Mouse (Mus musculus) limb, embryonic 11.5 days (tissue): ENCODE data around the gene Npsr1. TPM values are rescaled to one million over a fixed set of nuclear protein-coding genes. Genes with fewer than 3 reads are reported as not detected.

Experiments
- ATAC-seq: fragments of 200-750 bp; cut with Nextera tagmentation; 2 replicates; pipeline ENCODE4 v1.8.0; 2017; ENCODE audit warnings: low read depth; ENCODE audit not compliant: insufficient number of reproducible peaks, low FRiP score, low TSS enrichment
- DNase-seq: peaks from one replicate; pipeline ENCODE4 v3.0.0-alpha.2; 2015; ENCODE audit warnings: low spot score
- H3K27ac ChIP-seq: fragments of 300-500 bp; sonication (generic); replicated peaks from 2 replicates; pipeline ENCODE4 v1.5.1; 2014; ENCODE audit warnings: low read depth, mild to moderate bottlenecking, low read length
- H3K27me3 ChIP-seq: fragments of 300-500 bp; sonication (generic); 2 replicates; pipeline ENCODE4 v1.6.1; 2014; ENCODE audit warnings: mild to moderate bottlenecking, low read length, mixed read lengths; ENCODE audit not compliant: control insufficient read depth, insufficient read depth
- H3K36me3 ChIP-seq: fragments of 300-500 bp; sonication (generic); 2 replicates; pipeline ENCODE4 v1.6.1; 2014; ENCODE audit warnings: mild to moderate bottlenecking, low read length, moderate library complexity, mixed read lengths; ENCODE audit not compliant: control insufficient read depth, insufficient read depth
- H3K4me1 ChIP-seq: fragments of 300-500 bp; sonication (generic); 2 replicates; pipeline ENCODE4 v1.6.1; 2014; ENCODE audit warnings: low read length, mixed read lengths; ENCODE audit not compliant: control insufficient read depth, insufficient read depth
- H3K4me2 ChIP-seq: fragments of 300-500 bp; sonication (generic); 2 replicates; pipeline ENCODE4 v1.6.1; 2014; ENCODE audit warnings: low read depth, mild to moderate bottlenecking, moderate library complexity; ENCODE audit not compliant: severe bottlenecking
- H3K4me3 ChIP-seq: fragments of 300-500 bp; sonication (generic); 2 replicates; pipeline ENCODE4 v1.5.1; 2014; ENCODE audit warnings: low read depth, low read length
- H3K9ac ChIP-seq: fragments of 300-500 bp; sonication (generic); 2 replicates; pipeline ENCODE4 v1.6.1; 2014; ENCODE audit warnings: mild to moderate bottlenecking, low read length
- H3K9me3 ChIP-seq: fragments of 300-500 bp; sonication (generic); 2 replicates; pipeline ENCODE4 v1.6.1; 2016; ENCODE audit warnings: low read length; ENCODE audit not compliant: control insufficient read depth
- WGBS: fragments of 180-500 bp; shearing (Covaris S2); extraction: QIAGEN DNeasy Blood & Tissue Kit; methylation state at CpG from one replicate; pipeline ENCODE4 v1.1.7; 2014; 5-methylcytosine and 5-hydroxymethylcytosine counted together
- polyA plus RNA-seq: library from polyadenylated mRNA; unstranded; fragments of >200 nt; fragmentation: Nextera tagmentation; extraction: Ambion mirVana; gene quantifications from 2 replicates; pipeline ENCODE4 v1.2.1, GENCODE M21; 2014

Npsr1 gene
- polyA plus RNA-seq, 1 experiment from 2014 or later: not detected

DNA sequence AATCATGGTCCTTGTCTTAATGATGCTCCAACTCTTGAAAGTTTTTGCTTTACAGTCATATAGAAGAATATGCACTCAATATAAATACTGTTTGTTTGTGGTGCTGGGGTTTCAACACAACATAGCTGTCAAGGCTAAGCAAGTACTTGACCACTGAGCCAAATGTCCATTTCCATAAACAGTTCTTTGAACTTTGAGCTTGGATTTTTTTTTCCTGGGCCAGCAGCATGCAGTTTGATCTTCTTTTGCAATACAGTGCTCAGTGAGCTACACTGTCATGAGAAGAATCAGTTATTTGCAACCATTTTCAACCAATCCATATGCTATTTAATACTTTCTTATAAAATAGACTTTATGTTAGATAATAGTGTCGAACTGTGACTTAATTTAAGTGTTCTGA is 35.3 kb downstream of the Npsr1 start:
- H3K27me3 ChIP-seq: no peaks in the 10 kb centered on the region
- no peaks in the 10 kb centered on the region for H3K9me3 ChIP-seq
- H3K4me3 ChIP-seq: no peak overlapping the region
- no peaks in the 10 kb centered on the region for H3K4me1 ChIP-seq
- ATAC-seq (no peak), DNase-seq (no peak)
- 80% methylated on average over 1 of the region's 1 CpGs for WGBS
- no peak overlapping the region for H3K9ac ChIP-seq
- H3K27ac ChIP-seq: no peak overlapping the region
- no peaks in the 10 kb centered on the region for H3K36me3 ChIP-seq
- no peak overlapping the region for H3K4me2 ChIP-seq

DNA sequence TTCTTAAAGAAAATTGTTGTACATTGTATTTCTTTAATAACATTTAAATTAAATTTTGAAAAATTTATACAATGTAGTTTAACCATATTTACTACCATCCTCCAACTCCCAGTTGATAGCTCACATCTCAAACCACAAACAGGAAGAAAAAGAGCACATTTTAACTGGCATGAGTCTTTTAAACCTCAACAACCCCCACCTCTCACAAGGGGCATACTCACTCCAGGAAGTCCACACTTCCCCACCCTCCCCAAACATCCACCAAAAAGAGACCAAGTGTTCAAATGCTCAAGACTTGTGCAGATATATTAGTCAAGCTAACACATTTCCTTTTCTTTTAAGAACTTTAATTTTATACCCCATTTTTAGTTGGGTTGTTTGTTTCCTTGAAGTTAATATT is 38.6 kb downstream of the Npsr1 start:
- no peaks in the 10 kb centered on the region for H3K27me3 ChIP-seq
- no peak overlapping the region for H3K4me3 ChIP-seq
- no peak for DNase-seq
- no peak overlapping the region for H3K27ac ChIP-seq
- no peak for ATAC-seq
- no peaks in the 10 kb centered on the region for H3K36me3 ChIP-seq
- no peaks in the 10 kb centered on the region for H3K4me1 ChIP-seq
- H3K4me2 ChIP-seq: no peak overlapping the region
- no peak overlapping the region for H3K9ac ChIP-seq
- H3K9me3 ChIP-seq: no peaks in the 10 kb centered on the region

DNA sequence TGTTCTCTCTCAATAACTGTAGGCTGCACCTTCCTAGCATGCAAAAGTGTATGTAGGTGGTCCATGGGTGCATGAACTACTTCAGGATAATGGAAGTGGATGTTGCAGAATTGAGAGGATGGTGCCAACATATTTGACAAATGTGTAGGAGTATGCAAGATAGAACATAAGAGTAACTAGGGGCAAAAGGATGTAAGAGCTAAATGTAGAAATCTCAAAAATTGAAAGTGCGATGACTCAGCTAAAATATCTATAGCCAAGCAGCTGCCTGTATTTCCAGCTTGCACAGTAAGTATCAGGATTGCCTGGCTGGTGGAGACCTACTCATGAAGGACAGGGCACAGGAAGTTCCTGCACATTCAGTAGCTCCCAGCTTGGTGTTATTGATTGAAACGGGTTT is 46.5 kb downstream of the Npsr1 start:
- ATAC-seq: no peak
- Histone ChIP-seq H3K27ac (no peak overlapping the region), H3K27me3 (no peaks in the 10 kb centered on the region), H3K4me1 (no peaks in the 10 kb centered on the region), H3K9me3 (no peaks in the 10 kb centered on the region), H3K9ac (no peak overlapping the region), H3K4me3 (no peak overlapping the region), H3K4me2 (no peak overlapping the region), H3K36me3 (no peaks in the 10 kb centered on the region)
- WGBS: 82% methylated on average over 2 of the region's 2 CpGs
- DNase-seq: no peak

DNA sequence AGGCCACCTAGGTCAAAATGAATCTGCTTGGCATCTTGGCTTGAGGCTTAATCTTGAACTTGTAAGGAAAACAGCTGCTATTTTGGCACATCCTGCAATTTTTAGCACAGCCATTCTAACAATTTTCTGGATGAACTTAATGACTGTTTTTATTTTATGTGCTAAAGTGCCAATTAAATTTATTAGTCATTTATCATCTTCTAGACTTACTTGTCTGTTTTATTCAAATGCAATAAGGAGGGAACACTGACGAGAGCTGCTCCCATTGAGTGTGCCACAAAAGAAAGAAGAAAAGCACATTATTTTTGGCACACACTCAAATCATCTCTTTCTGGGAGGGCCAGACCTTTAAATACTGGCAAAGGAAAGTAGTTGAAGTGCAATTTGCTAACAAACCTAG is 59.4 kb downstream of the Npsr1 start:
- no peak for DNase-seq
- ATAC-seq: no peak
- H3K36me3 ChIP-seq: no peaks in the 10 kb centered on the region
- H3K27me3 ChIP-seq: no peaks in the 10 kb centered on the region
- H3K9me3 ChIP-seq: no peaks in the 10 kb centered on the region
- no peak overlapping the region for H3K4me3 ChIP-seq
- no peak overlapping the region for H3K9ac ChIP-seq
- WGBS: 69% methylated on average over 1 of the region's 1 CpGs
- no peak overlapping the region for H3K27ac ChIP-seq
- no peak overlapping the region for H3K4me2 ChIP-seq
- H3K4me1 ChIP-seq: no peaks in the 10 kb centered on the region

DNA sequence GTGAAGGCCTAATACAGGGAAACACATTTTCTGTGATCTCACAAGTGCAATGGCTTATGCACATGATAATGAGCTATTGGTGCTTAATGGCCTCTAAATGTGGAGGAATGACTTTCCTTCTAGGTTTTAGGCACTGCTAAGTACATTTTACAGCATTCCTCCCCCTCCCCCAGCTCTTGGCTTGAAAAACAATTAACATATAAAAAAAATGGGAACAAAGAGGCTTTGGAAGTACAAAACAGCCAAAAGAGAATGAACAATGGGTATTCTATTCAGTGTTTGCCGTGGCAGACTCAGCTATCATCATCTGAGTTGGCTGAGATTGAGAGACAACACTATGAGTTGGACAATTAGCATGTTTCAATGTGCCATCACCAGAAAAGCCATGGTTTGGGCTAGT is 62.6 kb downstream of the Npsr1 start:
- Histone ChIP-seq H3K9me3 (no peaks in the 10 kb centered on the region), H3K27me3 (no peaks in the 10 kb centered on the region), H3K4me3 (no peak overlapping the region), H3K27ac (no peak overlapping the region), H3K9ac (no peak overlapping the region), H3K36me3 (no peaks in the 10 kb centered on the region), H3K4me2 (no peak overlapping the region), H3K4me1 (no peaks in the 10 kb centered on the region)
- DNase-seq: no peak
- WGBS: 58% methylated on average over 1 of the region's 1 CpGs
- ATAC-seq: no peak

- Histone ChIP-seq H3K4me3 (no peak overlapping the region), H3K27me3 (no peaks in the 10 kb centered on the region), H3K4me2 (no peak overlapping the region), H3K27ac (no peak overlapping the region), H3K36me3 (no peaks in the 10 kb centered on the region), H3K4me1 (no peaks in the 10 kb centered on the region), H3K9me3 (no peaks in the 10 kb centered on the region), H3K9ac (no peak overlapping the region)
- DNase-seq: no peak
- ATAC-seq: no peak
- 78% methylated on average over 1 of the region's 1 CpGs for WGBS
These were observed 70.7 kb downstream of the Npsr1 start for GRCm38 (mm10) chr9:24168501-24168900.

GRCm38 (mm10) chr9:24170728-24171127 is 72.9 kb downstream of the Npsr1 start:
- H3K36me3 ChIP-seq: no peaks in the 10 kb centered on the region
- H3K9ac ChIP-seq: no peak overlapping the region
- H3K4me1 ChIP-seq: no peaks in the 10 kb centered on the region
- 80% methylated on average over 1 of the region's 1 CpGs for WGBS
- H3K9me3 ChIP-seq: no peaks in the 10 kb centered on the region
- H3K27me3 ChIP-seq: no peaks in the 10 kb centered on the region
- DNase-seq (no peak), ATAC-seq (no peak)
- H3K4me2 ChIP-seq: no peak overlapping the region
- H3K27ac ChIP-seq: no peak overlapping the region
- H3K4me3 ChIP-seq: no peak overlapping the region

- no peaks in the 10 kb centered on the region for H3K36me3 ChIP-seq
- H3K4me1 ChIP-seq: no peaks in the 10 kb centered on the region
- ATAC-seq (no peak), DNase-seq (no peak)
- H3K27me3 ChIP-seq: no peaks in the 10 kb centered on the region
- H3K4me2 ChIP-seq: no peak overlapping the region
- WGBS: 89% methylated on average over 2 of the region's 2 CpGs
- no peak overlapping the region for H3K27ac ChIP-seq
- H3K9me3 ChIP-seq: no peaks in the 10 kb centered on the region
- no peak overlapping the region for H3K9ac ChIP-seq
- no peak overlapping the region for H3K4me3 ChIP-seq
These were observed 80.9 kb downstream of the Npsr1 start for GRCm38 (mm10) chr9:24178744-24179143.

- H3K9me3 ChIP-seq: no peaks in the 10 kb centered on the region
- no peak overlapping the region for H3K27ac ChIP-seq
- no peaks in the 10 kb centered on the region for H3K4me1 ChIP-seq
- H3K4me2 ChIP-seq: no peak overlapping the region
- ATAC-seq (no peak), DNase-seq (no peak)
- H3K4me3 ChIP-seq: no peak overlapping the region
- no peak overlapping the region for H3K9ac ChIP-seq
- WGBS: 91% methylated on average over 7 of the region's 7 CpGs
- H3K36me3 ChIP-seq: no peaks in the 10 kb centered on the region
- H3K27me3 ChIP-seq: no peaks in the 10 kb centered on the region
These were observed 83.1 kb downstream of the Npsr1 start for GRCm38 (mm10) chr9:24180926-24181325.
